10 mouse cellular contexts compared by ENCODE assay signal in the genomic region with DNA sequence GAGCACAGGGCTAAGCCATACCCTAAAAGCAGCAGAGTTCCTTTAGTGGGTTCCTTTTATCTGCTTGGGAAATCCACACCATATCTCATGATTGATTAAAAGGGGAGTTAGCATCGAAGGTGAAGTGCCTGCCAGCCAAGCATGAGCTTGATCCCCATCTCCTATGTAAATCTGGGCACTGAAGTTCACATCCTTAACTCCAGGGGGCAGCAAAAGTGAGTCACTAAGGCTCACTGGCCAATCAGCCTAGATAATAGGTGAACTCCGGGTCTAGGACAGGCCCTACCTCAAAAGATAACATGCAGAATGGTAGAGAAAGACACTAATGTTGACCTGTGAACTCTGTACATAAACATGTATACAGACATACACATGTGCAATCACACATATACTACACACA. TPM values are rescaled to one million over a fixed set of nuclear protein-coding genes. Genes with fewer than 3 reads are reported as not detected.
A peak's percentile ranks its signal among the peaks of the same experiment; 100 is the strongest.
DNase-seq lines count a peak whose midpoint lies in the region; ATAC-seq and TF ChIP-seq lines count a peak whose summit lies in the region.
"Had no signal": no experiment of that assay in that cellular context is flagged by ENCODE, and none has a peak within 500 bp of the region (broad histone marks: within the 10 kb centered on the region; RNA-seq: fewer than 3 reads in every experiment).

No protein-coding gene starts in this region.

- H3K4me2 ChIP-seq in hindbrain, embryonic 14.5 days (replicated peaks), result no peak overlapping the region
- H3K4me2 ChIP-seq: neural tube, embryonic 12.5 days had no signal

- peak; percentile 25 for DNase-seq in adrenal gland, adult 2 months
- DNase-seq in adrenal gland, postnatal 4 days (ENCODE audit: low spot score in 2 of 2), result no peak
- DNase-seq in left cerebral cortex, adult 2 months (ENCODE audit: extremely low spot score in 1 of 2, low spot score in 2 of 2), result no peak
- no peak for DNase-seq in left cerebral cortex, postnatal 14 days (ENCODE audit: low spot score in 2 of 2)
- peak; percentile 58 for DNase-seq in embryo, embryonic 10 days (ENCODE audit: low spot score)
- DNase-seq in retina, embryonic 14.5 days (ENCODE audit: low spot score), result peak; percentile 61
- no peak for DNase-seq in right cerebral cortex, adult 18-20 months
- no peak for DNase-seq in hindbrain, embryonic 14.5 days (ENCODE audit: low spot score)
- DNase-seq: layer of hippocampus, adult 9-11 months had no signal

- no peaks in the 10 kb centered on the region for H3K27me3 ChIP-seq in hindbrain, embryonic 14.5 days (ENCODE audit: control insufficient read depth, insufficient read depth, low read length)
- H3K27me3 ChIP-seq: neural tube, embryonic 12.5 days had no signal

- no peaks in the 10 kb centered on the region for H3K9me3 ChIP-seq in hindbrain, embryonic 14.5 days (ENCODE audit: control insufficient read depth, low read length)
- H3K9me3 ChIP-seq: neural tube, embryonic 12.5 days had no signal

- WGBS in hindbrain, embryonic 14.5 days, result 67% methylated on average over 2 of the region's 2 CpGs

- no peak overlapping the region for H3K9ac ChIP-seq in hindbrain, embryonic 14.5 days
- H3K9ac ChIP-seq: neural tube, embryonic 12.5 days had no signal

- H3K36me3 ChIP-seq in hindbrain, embryonic 14.5 days (replicated peaks; ENCODE audit: control insufficient read depth, insufficient read depth), result no peaks in the 10 kb centered on the region
- H3K36me3 ChIP-seq: neural tube, embryonic 12.5 days had no signal

- no peaks in the 10 kb centered on the region for H3K4me1 ChIP-seq in hindbrain, embryonic 14.5 days (replicated peaks; ENCODE audit: control insufficient read depth, insufficient read depth, low read length)
- H3K4me1 ChIP-seq: neural tube, embryonic 12.5 days had no signal

- ATAC-seq in hindbrain, embryonic 14.5 days (ENCODE audit: low FRiP score), result no peak

- H3K4me3 ChIP-seq in left cerebral cortex, adult 2 months, result no peak overlapping the region
- H3K4me3 ChIP-seq in hindbrain, embryonic 14.5 days (replicated peaks; ENCODE audit: low read length), result no peak overlapping the region
- H3K4me3 ChIP-seq: neural tube, embryonic 12.5 days had no signal

- no peak overlapping the region for H3K27ac ChIP-seq in left cerebral cortex, adult 2 months
- H3K27ac ChIP-seq in hindbrain, embryonic 14.5 days, result no peak overlapping the region
- H3K27ac ChIP-seq: neural tube, embryonic 12.5 days had no signal

- intact Hi-C loops in left cerebral cortex, adult 2 months (cut with DNase I), result no loop called here
- intact Hi-C loops in left cerebral cortex, postnatal 14 days (cut with DNase I), result no loop called here

- TF ChIP-seq CTCF in left cerebral cortex, adult 2 months (IDR thresholded peaks at IDR 0.05), result peak; percentile 53

RNA-seq across cellular contexts. Expression of gene Gatb, which starts 30.3 kb away (rescaled TPM):
- 10 to 100 TPM; 32.7 to 46.9 TPM for total RNA-seq in adrenal gland, adult 2 months (2021)
- 4.3 and 6.8 TPM in 2 replicates for polyA plus RNA-seq in adrenal gland, adult 2 months (2012; rRNA removed)
- total RNA-seq in adrenal gland, postnatal 4 days (2021), result 10 to 100 TPM; 35.2 to 36.4 TPM
- total RNA-seq in left cerebral cortex, adult 2 months (2021), result 10 to 100 TPM; 20.4 to 20.6 TPM
- 10 to 100 TPM; 19.7 to 21.2 TPM for total RNA-seq in left cerebral cortex, postnatal 14 days (2021)
- 20.2 and 21.6 TPM in 2 replicates for polyA plus RNA-seq in hindbrain, embryonic 14.5 days (2014; fragmentation: Nextera tagmentation; extraction: Ambion mirVana)

Comparison
In these comparisons a context has a peak if more than half of its experiments do, and no peak if none do; other contexts are left out.
1. DNase-seq: peak in adrenal gland, adult 2 months (single experiment), embryo, embryonic 10 days (single experiment) and retina, embryonic 14.5 days (single experiment); none in adrenal gland, postnatal 4 days (0 of 2), left cerebral cortex, adult 2 months (0 of 2), left cerebral cortex, postnatal 14 days (0 of 2), right cerebral cortex, adult 18-20 months (single experiment) and hindbrain, embryonic 14.5 days (single experiment).